Mouse (Mus musculus) stomach, postnatal 0 days (tissue): Measurements from ENCODE around the gene Sp3.

Experiments
- CTCF ChIP-seq: IDR thresholded peaks from 2 replicates; pipeline ENCODE4 v1.5.1; 2016; ENCODE audit warnings: antibody characterized with exemption, low read depth, mild to moderate bottlenecking, moderate library complexity
- EP300 ChIP-seq: optimal IDR thresholded peaks from 2 replicates; pipeline ENCODE3; 2016; ENCODE audit warnings: antibody characterized with exemption

DNA sequence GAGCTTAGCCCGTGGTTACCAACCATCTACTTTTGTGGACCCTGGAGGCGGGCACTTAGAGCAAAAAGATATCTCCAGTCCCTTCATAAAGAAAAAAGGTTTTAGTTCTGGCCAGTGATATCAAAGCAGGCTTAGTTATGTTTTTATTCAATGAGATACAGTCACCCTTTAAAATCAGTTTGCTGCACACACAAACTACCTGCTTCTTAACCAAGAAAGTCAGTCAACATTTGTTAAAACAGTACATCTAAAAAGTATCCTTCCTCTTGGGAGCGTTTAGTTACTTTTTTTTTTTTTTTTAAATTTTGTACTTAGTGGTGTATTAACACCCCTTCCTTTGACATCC lies 802 bp upstream of the Sp3 start:
- TF ChIP-seq CTCF (no peak), EP300 (no peak)
